Mouse (Mus musculus) kidney, postnatal 14 days (tissue): ENCODE results near the gene Vash2.
A peak's percentile ranks its signal among the peaks of the same experiment; 100 is the strongest.
"Not testable (repeated sequence)": the region's sequence is repeated elsewhere in the genome, so short reads cannot be mapped to it uniquely, and the experiment has no call there.

Experiments
- DNase-seq: peaks from one replicate; pipeline ENCODE4 v3.0.0; 2022; ENCODE audit warnings: mixed read lengths

The Vash2 gene

GRCm38 (mm10) chr1:190974191-190974590 lies 4.9 kb downstream of the Vash2 start:
- DNase-seq, result no peak

- DNase-seq, result no peak
Measured at GRCm38 (mm10) chr1:190972612-190973192, 6.4 kb downstream of the Vash2 start.

GRCm38 (mm10) chr1:190971708-190972610 lies 7.1 kb downstream of the Vash2 start:
- no peak for DNase-seq

- no peak for DNase-seq
Measured at GRCm38 (mm10) chr1:190968010-190968409, 11.1 kb downstream of the Vash2 start.

- DNase-seq, result peak; percentile 37
Measured at GRCm38 (mm10) chr1:190964992-190965780, 13.9 kb downstream of the Vash2 start.

GRCm38 (mm10) chr1:190962760-190963159 lies 16.3 kb downstream of the Vash2 start:
- no peak for DNase-seq

GRCm38 (mm10) chr1:190958821-190959220 lies 20.3 kb downstream of the Vash2 start:
- no peak for DNase-seq

- DNase-seq, result no peak
Measured at GRCm38 (mm10) chr1:190953009-190953408, 26.1 kb downstream of the Vash2 start.

GRCm38 (mm10) chr1:190951014-190951413 lies 28.1 kb downstream of the Vash2 start:
- no peak for DNase-seq

GRCm38 (mm10) chr1:190948846-190949245 lies 30.2 kb downstream of the Vash2 start:
- peak; percentile 15 for DNase-seq

GRCm38 (mm10) chr1:190948439-190948838 lies 30.7 kb downstream of the Vash2 start:
- DNase-seq, result no peak

- no peak for DNase-seq
Measured at GRCm38 (mm10) chr1:190947986-190948385, 31.1 kb downstream of the Vash2 start.

- peak; percentile 80 for DNase-seq
Measured at GRCm38 (mm10) chr1:190944109-190944760, 34.9 kb downstream of the Vash2 start.

- no peak for DNase-seq
Measured at GRCm38 (mm10) chr1:190939803-190940202, 39.3 kb downstream of the Vash2 start.

- DNase-seq, result no peak
Measured at GRCm38 (mm10) chr1:190930181-190930580, 48.9 kb downstream of the Vash2 start.

- DNase-seq, result peak; percentile 68
Measured at GRCm38 (mm10) chr1:190929010-190929695, 49.9 kb downstream of the Vash2 start.

- DNase-seq, result peak; percentile 98
Measured at GRCm38 (mm10) chr1:190928370-190929009, 50.6 kb downstream of the Vash2 start.

GRCm38 (mm10) chr1:190927751-190928369 lies 51.2 kb downstream of the Vash2 start:
- peak; percentile 19 for DNase-seq

GRCm38 (mm10) chr1:190927311-190927710 lies 51.8 kb downstream of the Vash2 start:
- DNase-seq, result no peak

- not testable (repeated sequence) for DNase-seq
Measured at GRCm38 (mm10) chr1:190924812-190925211, 54.3 kb downstream of the Vash2 start, which contains the start of gene Angel2. Gene Angel2 (plus strand): TSS chr1:190925112.
